8 mouse cellular contexts compared by ENCODE assay signal in genomic region chr4:134923258-134924018, GRCm38 (mm10). TPM values are rescaled to one million over a fixed set of nuclear protein-coding genes. Genes with fewer than 3 reads are reported as not detected.
DNase-seq lines count a peak whose midpoint lies in the region; ATAC-seq and TF ChIP-seq lines count a peak whose summit lies in the region.

Gene Rsrp1, plus strand, starts transcription at chr4:134923592.

- peak within 1 kb of the TSS; percentile 100 for H3K4me3 ChIP-seq in embryonic facial prominence, embryonic 13.5 days
- H3K4me3 ChIP-seq in heart, adult 2 months: peak within 1 kb of the TSS; percentile 82
- H3K4me3 ChIP-seq in limb, embryonic 13.5 days: peak within 1 kb of the TSS; percentile 81
- peak within 1 kb of the TSS; percentile 84 for H3K4me3 ChIP-seq in midbrain, embryonic 16.5 days (ENCODE audit: low read depth, low read length)

- H3K27me3 ChIP-seq in embryonic facial prominence, embryonic 13.5 days: no peaks in the 10 kb centered on the region
- no peaks in the 10 kb centered on the region for H3K27me3 ChIP-seq in heart, adult 2 months (ENCODE audit: control insufficient read depth, insufficient read depth, low read length)
- no peaks in the 10 kb centered on the region for H3K27me3 ChIP-seq in limb, embryonic 13.5 days
- no peaks in the 10 kb centered on the region for H3K27me3 ChIP-seq in midbrain, embryonic 16.5 days (ENCODE audit: control insufficient read depth, insufficient read depth, low read depth, low read length)

- peak; percentile 99; the same call in 1 of the 2 replicates for TF ChIP-seq EP300 in heart, adult 2 months (IDR thresholded peaks at IDR 0.05; ENCODE audit: insufficient read depth, low read depth, low read length)

- H3K36me3 ChIP-seq in embryonic facial prominence, embryonic 13.5 days: peaks cover 33% of the 10 kb centered on the region
- H3K36me3 ChIP-seq in heart, adult 2 months (ENCODE audit: control insufficient read depth, insufficient read depth, low read length): peaks cover 35% of the 10 kb centered on the region
- H3K36me3 ChIP-seq in limb, embryonic 13.5 days: peaks cover 33% of the 10 kb centered on the region
- peaks cover 19% of the 10 kb centered on the region for H3K36me3 ChIP-seq in midbrain, embryonic 16.5 days (ENCODE audit: control insufficient read depth, insufficient read depth, low read length)

- no peak for TF ChIP-seq CTCF in heart, adult 2 months (IDR thresholded peaks at IDR 0.05)

- no peaks in the 10 kb centered on the region for H3K9me3 ChIP-seq in embryonic facial prominence, embryonic 13.5 days
- no peaks in the 10 kb centered on the region for H3K9me3 ChIP-seq in limb, embryonic 13.5 days
- H3K9me3 ChIP-seq in midbrain, embryonic 16.5 days (replicated peaks; ENCODE audit: control insufficient read depth, low read length, poor library complexity, severe bottlenecking): no peaks in the 10 kb centered on the region

- peak within 1 kb of the TSS; percentile 96 for H3K27ac ChIP-seq in embryonic facial prominence, embryonic 13.5 days
- peak within 1 kb of the TSS; percentile 100 for H3K27ac ChIP-seq in heart, adult 2 months
- peak within 1 kb of the TSS; percentile 94 for H3K27ac ChIP-seq in limb, embryonic 13.5 days
- peak within 1 kb of the TSS; percentile 95 for H3K27ac ChIP-seq in midbrain, embryonic 16.5 days (ENCODE audit: low read length)

- intact Hi-C loops in heart, adult 2 months (cut with DNase I): loop anchor here (10.0 kb wide), 3 partner anchors 341 to 1361 kb away; partner anchors contain the start of genes Pdik1l and Zfp46

- peak; percentile 88 for ATAC-seq in embryonic facial prominence, embryonic 13.5 days (ENCODE audit: insufficient number of reproducible peaks, insufficient read depth, low FRiP score, low TSS enrichment, low read depth)
- peak; percentile 92 for ATAC-seq in limb, embryonic 13.5 days (ENCODE audit: low FRiP score, low read depth)
- peak; percentile 94 for ATAC-seq in midbrain, embryonic 16.5 days

- H3K4me2 ChIP-seq in embryonic facial prominence, embryonic 13.5 days: peak within 1 kb of the TSS; percentile 84
- peak within 1 kb of the TSS; percentile 74 for H3K4me2 ChIP-seq in limb, embryonic 13.5 days (replicated peaks)
- H3K4me2 ChIP-seq in midbrain, embryonic 16.5 days (ENCODE audit: low read length): peak within 1 kb of the TSS; percentile 85

- under 1% methylated on average over 64 of the region's 64 CpGs for WGBS in embryonic facial prominence, embryonic 13.5 days
- WGBS in heart, adult 2 months: under 1% methylated on average over 64 of the region's 64 CpGs
- WGBS in limb, embryonic 13.5 days: under 1% methylated on average over 64 of the region's 64 CpGs
- WGBS in midbrain, embryonic 16.5 days: under 1% methylated on average over 64 of the region's 64 CpGs

- H3K4me1 ChIP-seq in embryonic facial prominence, embryonic 13.5 days: peaks cover 21% of the 10 kb centered on the region
- peaks cover 5% of the 10 kb centered on the region for H3K4me1 ChIP-seq in heart, adult 2 months (ENCODE audit: control insufficient read depth, insufficient read depth, low read length)
- H3K4me1 ChIP-seq in limb, embryonic 13.5 days: peaks cover 14% of the 10 kb centered on the region
- H3K4me1 ChIP-seq in midbrain, embryonic 16.5 days (ENCODE audit: control insufficient read depth, insufficient read depth, low read length): peaks cover 27% of the 10 kb centered on the region

- H3K9ac ChIP-seq in embryonic facial prominence, embryonic 13.5 days: peak within 1 kb of the TSS; percentile 99
- H3K9ac ChIP-seq in heart, adult 2 months (ENCODE audit: low read depth, low read length): peak within 1 kb of the TSS; percentile 91
- peak within 1 kb of the TSS; percentile 98 for H3K9ac ChIP-seq in limb, embryonic 13.5 days
- peak within 1 kb of the TSS; percentile 93 for H3K9ac ChIP-seq in midbrain, embryonic 16.5 days (ENCODE audit: low read depth, low read length)

- H3K79me2 ChIP-seq in heart, adult 2 months (replicated peaks; ENCODE audit: control insufficient read depth, insufficient read depth, low read length): peaks cover 4% of the 10 kb centered on the region

- peak; percentile 100 for TF ChIP-seq POLR2A in heart, adult 2 months (IDR thresholded peaks at IDR 0.05; ENCODE audit: insufficient read depth, low read depth, low read length)

- peak; percentile 97 for DNase-seq in 3134 (ENCODE audit: extremely low read depth, insufficient read length, low spot score)
- DNase-seq in adrenal gland, postnatal 36 days: peak; percentile 97
- peak; percentile 97 to 99 for DNase-seq in heart, adult 2 months
- peak; percentile 98 for DNase-seq in kidney, adult 8-10 months
- peak; percentile 98 for DNase-seq in spleen, postnatal 10 days (ENCODE audit: low spot score in 2 of 2)

RNA-seq across cellular contexts. Expression of gene Rsrp1, which starts in this region (rescaled TPM):
- total RNA-seq in adrenal gland, postnatal 36 days (2021): 100 to 1,000 TPM; 378 to 436 TPM
- 512 and 574 TPM in 2 replicates for polyA plus RNA-seq in embryonic facial prominence, embryonic 13.5 days (2015; fragmentation: Nextera tagmentation; extraction: Ambion mirVana)
- total RNA-seq in heart, adult 2 months (2021): 100 to 1,000 TPM; 137 to 175 TPM
- polyA plus RNA-seq in heart, adult 2 months (2012; rRNA removed): 192 TPM in 2 replicates
- polyA plus RNA-seq in limb, embryonic 13.5 days (2015; fragmentation: Nextera tagmentation; extraction: Ambion mirVana): 523 and 552 TPM in 2 replicates
- polyA plus RNA-seq in midbrain, embryonic 16.5 days (2015; fragmentation: Nextera tagmentation; extraction: Ambion mirVana): 576 and 581 TPM in 2 replicates

Comparison
In these comparisons a context has a peak if more than half of its experiments do, and no peak if none do; other contexts are left out.
1. Peak in every context shown above with its lines: DNase-seq, ATAC-seq, H3K4me3 ChIP-seq and H3K27ac ChIP-seq.